In the genomic region with DNA sequence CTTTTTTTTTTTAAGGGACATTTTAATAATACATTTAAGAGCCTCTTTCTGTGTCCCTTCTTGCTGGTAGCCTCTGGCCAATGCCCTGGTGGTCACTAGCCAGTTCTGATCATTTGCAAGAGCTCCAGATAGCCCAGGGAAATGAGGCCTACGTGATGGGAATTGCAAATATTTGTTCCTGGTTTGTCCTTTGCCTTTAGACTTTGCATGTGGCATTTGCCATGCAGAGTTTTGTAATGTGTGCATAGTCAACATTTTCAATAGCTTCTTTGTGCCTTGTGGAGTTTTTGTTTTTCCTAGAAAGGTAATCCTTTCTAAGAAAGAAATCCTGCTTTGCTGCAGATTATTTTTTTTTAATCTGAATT, we compare ENCODE assay signal across 11 mouse cellular contexts. TPM values are rescaled to one million over a fixed set of nuclear protein-coding genes. Genes with fewer than 3 reads are reported as not detected.
DNase-seq lines count a peak whose midpoint lies in the region; ATAC-seq lines count a peak whose summit lies in the region.
"Had no signal": no experiment of that assay in that cellular context is flagged by ENCODE, and none has a peak within 500 bp of the region (broad histone marks: within the 10 kb centered on the region; RNA-seq: fewer than 3 reads in every experiment).

No protein-coding gene starts in this region.

- no peak overlapping the region for H3K4me2 ChIP-seq in forebrain, embryonic 11.5 days (ENCODE audit: low read depth, low read length, severe bottlenecking)
- H3K4me2 ChIP-seq in forebrain, embryonic 14.5 days (ENCODE audit: low read length): no peak overlapping the region
- no peak overlapping the region for H3K4me2 ChIP-seq in neural tube, embryonic 13.5 days
- no peak overlapping the region for H3K4me2 ChIP-seq in neural tube, embryonic 15.5 days
- H3K4me2 ChIP-seq: heart, embryonic 12.5 days had no signal

- DNase-seq in forebrain, embryonic 11.5 days (ENCODE audit: low spot score): no peak
- no peak for DNase-seq in forebrain, embryonic 14.5 days (ENCODE audit: low spot score)
- DNase-seq in midbrain, embryonic 10.5 days (ENCODE audit: low spot score): no peak
- DNase-seq in adrenal gland, adult 18-20 months (ENCODE audit: low spot score in 2 of 2): no peak
- DNase-seq in thymus, postnatal 4 days: no peak
- no peak for DNase-seq in gastrocnemius, postnatal 14 days
- DNase-seq: cerebellum, adult 9-11 months; lung, postnatal 14 days had no signal

- no peak overlapping the region for H3K9ac ChIP-seq in forebrain, embryonic 11.5 days (ENCODE audit: low read length)
- no peak overlapping the region for H3K9ac ChIP-seq in forebrain, embryonic 14.5 days (ENCODE audit: low read length)
- H3K9ac ChIP-seq in neural tube, embryonic 13.5 days: no peak overlapping the region
- H3K9ac ChIP-seq in neural tube, embryonic 15.5 days (replicated peaks): no peak overlapping the region
- H3K9ac ChIP-seq: heart, embryonic 12.5 days had no signal

- H3K9me3 ChIP-seq in forebrain, embryonic 11.5 days (ENCODE audit: control insufficient read depth, low read length): no peaks in the 10 kb centered on the region
- H3K9me3 ChIP-seq in forebrain, embryonic 14.5 days (replicated peaks; ENCODE audit: control insufficient read depth, low read length): no peaks in the 10 kb centered on the region
- H3K9me3 ChIP-seq in neural tube, embryonic 13.5 days: no peaks in the 10 kb centered on the region
- H3K9me3 ChIP-seq in neural tube, embryonic 15.5 days (replicated peaks): no peaks in the 10 kb centered on the region
- H3K9me3 ChIP-seq in midbrain, embryonic 10.5 days (replicated peaks): no peaks in the 10 kb centered on the region
- H3K9me3 ChIP-seq: heart, embryonic 12.5 days had no signal

- ATAC-seq in forebrain, embryonic 11.5 days (replicated peaks; ENCODE audit: low FRiP score): no peak
- no peak for ATAC-seq in forebrain, embryonic 14.5 days
- ATAC-seq in neural tube, embryonic 13.5 days (ENCODE audit: low read depth): no peak
- no peak for ATAC-seq in neural tube, embryonic 15.5 days (ENCODE audit: low FRiP score)

- intact Hi-C loops in gastrocnemius, postnatal 14 days (cut with DNase I; ENCODE audit: low total_unique reads): no loop called here

- H3K27ac ChIP-seq in forebrain, embryonic 11.5 days (ENCODE audit: low read depth, low read length): peak overlapping the region; percentile 41; the same call in 1 of the 2 replicates
- no peak overlapping the region; the same call in 1 of the 2 replicates for H3K27ac ChIP-seq in forebrain, embryonic 14.5 days (ENCODE audit: low read depth, low read length)
- H3K27ac ChIP-seq in neural tube, embryonic 13.5 days (replicated peaks): peak overlapping the region; percentile 76
- H3K27ac ChIP-seq in neural tube, embryonic 15.5 days (replicated peaks): no peak overlapping the region; the same call in 1 of the 2 replicates
- peak overlapping the region; percentile 75 for H3K27ac ChIP-seq in midbrain, embryonic 10.5 days (replicated peaks)

- no peaks in the 10 kb centered on the region for H3K36me3 ChIP-seq in forebrain, embryonic 11.5 days (ENCODE audit: control insufficient read depth, insufficient read depth, low read length)
- H3K36me3 ChIP-seq in forebrain, embryonic 14.5 days (ENCODE audit: control insufficient read depth, insufficient read depth, low read length): no peaks in the 10 kb centered on the region
- H3K36me3 ChIP-seq in neural tube, embryonic 13.5 days: no peaks in the 10 kb centered on the region
- no peaks in the 10 kb centered on the region for H3K36me3 ChIP-seq in neural tube, embryonic 15.5 days
- no peaks in the 10 kb centered on the region for H3K36me3 ChIP-seq in midbrain, embryonic 10.5 days
- H3K36me3 ChIP-seq: heart, embryonic 12.5 days had no signal

- WGBS in forebrain, embryonic 11.5 days: 13% methylated on average over 1 of the region's 1 CpGs
- 19% methylated on average over 1 of the region's 1 CpGs for WGBS in forebrain, embryonic 14.5 days
- 59% methylated on average over 1 of the region's 1 CpGs for WGBS in neural tube, embryonic 13.5 days
- whole genome bisulfite sequencing in neural tube, embryonic 15.5 days: 42% methylated on average over 1 of the region's 1 CpGs
- WGBS in midbrain, embryonic 10.5 days: 46% methylated on average over 1 of the region's 1 CpGs

- H3K27me3 ChIP-seq in forebrain, embryonic 11.5 days (ENCODE audit: control insufficient read depth, insufficient read depth, low read length): no peaks in the 10 kb centered on the region
- no peaks in the 10 kb centered on the region for H3K27me3 ChIP-seq in forebrain, embryonic 14.5 days (replicated peaks; ENCODE audit: control insufficient read depth, insufficient read depth, low read length)
- H3K27me3 ChIP-seq in neural tube, embryonic 13.5 days: no peaks in the 10 kb centered on the region
- H3K27me3 ChIP-seq in neural tube, embryonic 15.5 days (replicated peaks): no peaks in the 10 kb centered on the region
- H3K27me3 ChIP-seq in midbrain, embryonic 10.5 days (ENCODE audit: low read depth, poor library complexity, severe bottlenecking): peaks cover 20% of the 10 kb centered on the region; the same call in 1 of the 2 replicates
- H3K27me3 ChIP-seq: heart, embryonic 12.5 days had no signal

- H3K4me3 ChIP-seq in forebrain, embryonic 11.5 days (ENCODE audit: low read depth, low read length): no peak overlapping the region
- no peak overlapping the region for H3K4me3 ChIP-seq in forebrain, embryonic 14.5 days (ENCODE audit: low read depth, low read length)
- no peak overlapping the region for H3K4me3 ChIP-seq in neural tube, embryonic 13.5 days
- H3K4me3 ChIP-seq in neural tube, embryonic 15.5 days (replicated peaks): no peak overlapping the region
- H3K4me3 ChIP-seq in midbrain, embryonic 10.5 days: no peak overlapping the region
- H3K4me3 ChIP-seq: heart, embryonic 12.5 days had no signal

- peaks cover 21% of the 10 kb centered on the region for H3K4me1 ChIP-seq in forebrain, embryonic 11.5 days (replicated peaks; ENCODE audit: control insufficient read depth, insufficient read depth, low read length)
- peaks cover 44% of the 10 kb centered on the region for H3K4me1 ChIP-seq in forebrain, embryonic 14.5 days (ENCODE audit: control insufficient read depth, insufficient read depth, low read length)
- peaks cover 77% of the 10 kb centered on the region for H3K4me1 ChIP-seq in neural tube, embryonic 13.5 days (replicated peaks)
- H3K4me1 ChIP-seq in neural tube, embryonic 15.5 days: peaks cover 58% of the 10 kb centered on the region
- peaks cover 72% of the 10 kb centered on the region for H3K4me1 ChIP-seq in midbrain, embryonic 10.5 days

RNA-seq across cellular contexts. Expression of a gene that starts 37.2 kb away (rescaled TPM):
- polyA plus RNA-seq in forebrain, embryonic 11.5 days (2014; fragmentation: Nextera tagmentation; extraction: Ambion mirVana): 13.2 and 14.1 TPM in 2 replicates
- polyA plus RNA-seq in forebrain, embryonic 14.5 days (2014; fragmentation: Nextera tagmentation; extraction: Ambion mirVana): 22.3 and 23.5 TPM in 2 replicates
- polyA plus RNA-seq in neural tube, embryonic 13.5 days (2015; fragmentation: Nextera tagmentation; extraction: Ambion mirVana): 15.7 and 16.7 TPM in 2 replicates
- polyA plus RNA-seq in neural tube, embryonic 15.5 days (2015; fragmentation: Nextera tagmentation; extraction: Ambion mirVana): 15.6 TPM in 2 replicates
- 6.8 and 8.7 TPM in 2 replicates for polyA plus RNA-seq in midbrain, embryonic 10.5 days (2016; fragmentation: Nextera tagmentation; extraction: Ambion mirVana)
- 1,000 to 10,000 TPM; 1,132 to 1,460 TPM for total RNA-seq in adrenal gland, adult 18-20 months (2021)
- 10 to 100 TPM in 1 of 2 experiments, 1 to 10 TPM in 1; 8.7 to 11.7 TPM for total RNA-seq in gastrocnemius, postnatal 14 days (2021)

Comparison
In these comparisons a context has a peak if more than half of its experiments do, and no peak if none do; other contexts are left out.
1. H3K27ac ChIP-seq: peak in forebrain, embryonic 11.5 days (single experiment), neural tube, embryonic 13.5 days (single experiment) and midbrain, embryonic 10.5 days (single experiment); none in forebrain, embryonic 14.5 days (single experiment) and neural tube, embryonic 15.5 days (single experiment).